Mouse (Mus musculus) lung, embryonic 15.5 days (tissue): ENCODE measurements around the gene Rab44. TPM values are rescaled to one million over a fixed set of nuclear protein-coding genes. Genes with fewer than 3 reads are reported as not detected.

Source experiments
- ATAC-seq: fragments of 200-750 bp; cut with Nextera tagmentation; 2 replicates; pipeline ENCODE4 v1.8.0; 2017; ENCODE audit warnings: moderate number of reproducible peaks, borderline replicate concordance; ENCODE audit not compliant: low FRiP score, low TSS enrichment; ENCODE audit errors: extremely low read depth
- H3K27ac ChIP-seq: fragments of 300-500 bp; sonication (generic); 2 replicates; pipeline ENCODE4 v1.5.1; 2015; ENCODE audit warnings: moderate library complexity, mild to moderate bottlenecking, inconsistent platforms
- H3K27me3 ChIP-seq: fragments of 300-500 bp; sonication (generic); 2 replicates; pipeline ENCODE4 v1.6.1; 2015; ENCODE audit warnings: inconsistent platforms
- H3K36me3 ChIP-seq: fragments of 300-500 bp; sonication (generic); 2 replicates; pipeline ENCODE4 v1.6.1; 2015; ENCODE audit warnings: inconsistent platforms
- H3K4me1 ChIP-seq: fragments of 300-500 bp; sonication (generic); 2 replicates; pipeline ENCODE4 v1.6.1; 2015; ENCODE audit warnings: inconsistent platforms
- H3K4me2 ChIP-seq: fragments of 300-500 bp; sonication (generic); 2 replicates; pipeline ENCODE4 v1.6.1; 2015; ENCODE audit warnings: inconsistent platforms, mild to moderate bottlenecking, moderate library complexity
- H3K4me3 ChIP-seq: fragments of 300-500 bp; sonication (generic); 2 replicates; pipeline ENCODE4 v1.5.1; 2015; ENCODE audit warnings: mild to moderate bottlenecking, inconsistent platforms
- H3K9ac ChIP-seq: fragments of 300-500 bp; sonication (generic); 2 replicates; pipeline ENCODE4 v1.6.1; 2015; ENCODE audit warnings: inconsistent platforms
- H3K9me3 ChIP-seq: fragments of 300-500 bp; sonication (generic); 2 replicates; pipeline ENCODE4 v1.6.1; 2016; ENCODE audit warnings: inconsistent platforms
- WGBS: fragments of 180-500 bp; shearing (Covaris S2); methylation state at CpG from one replicate; pipeline ENCODE4 v1.1.7; 2015; 5-methylcytosine and 5-hydroxymethylcytosine counted together
- polyA plus RNA-seq: library from polyadenylated mRNA; unstranded; fragments of >200 nt; fragmentation: Nextera tagmentation; extraction: Ambion mirVana; gene quantifications from 2 replicates; pipeline ENCODE4 v1.2.1, GENCODE M21; 2015

The Rab44 gene
- polyA plus RNA-seq, 1 experiment from 2014 or later, result 1.4 TPM

DNA sequence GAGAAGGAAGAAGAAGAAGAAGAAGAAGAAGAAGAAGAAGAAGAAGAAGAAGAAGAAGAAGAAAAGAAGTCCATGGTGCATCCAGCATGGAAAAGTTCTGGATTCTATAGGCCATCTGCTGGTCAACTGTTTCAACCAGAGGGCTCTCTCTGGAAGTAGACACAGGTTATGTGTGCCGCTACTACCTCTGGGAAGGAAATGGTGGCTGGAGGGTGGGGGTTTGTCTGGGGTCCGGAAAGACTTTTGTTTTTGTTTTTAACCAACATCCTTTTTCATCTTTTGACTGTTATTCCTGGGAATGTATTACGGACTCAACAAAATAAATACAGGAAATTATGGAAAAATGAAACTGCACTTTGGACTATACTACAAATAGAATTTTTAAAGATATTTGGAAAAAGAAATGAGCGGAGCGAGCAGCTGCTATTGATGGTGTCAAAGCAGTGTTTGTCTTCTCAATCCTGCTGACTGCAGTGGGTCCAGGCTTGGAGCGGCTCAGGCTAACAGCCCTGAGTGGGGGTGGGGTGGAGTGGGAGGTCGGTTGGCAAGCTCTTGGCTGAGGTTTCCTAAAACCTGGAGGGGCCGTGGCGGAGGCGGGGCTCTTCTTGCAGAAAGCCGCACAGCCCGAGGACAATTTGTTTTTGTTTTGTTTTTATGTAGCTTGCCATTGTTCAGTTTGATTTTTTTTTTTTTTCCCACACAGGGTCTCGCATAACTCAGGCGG, 36.0 kb upstream of the Rab44 start:
- 9% methylated on average over 14 of the region's 14 CpGs for WGBS
- Histone ChIP-seq H3K9me3 (no peaks in the 10 kb centered on the region), H3K4me3 (peak overlapping the region; percentile 34), H3K27ac (no peak overlapping the region), H3K4me1 (peaks cover 30% of the 10 kb centered on the region), H3K27me3 (peaks cover 25% of the 10 kb centered on the region), H3K36me3 (no peaks in the 10 kb centered on the region), H3K4me2 (peak overlapping the region; percentile 57), H3K9ac (no peak overlapping the region; the same call in 1 of the 2 replicates)
- no peak; the same call in 1 of the 2 replicates for ATAC-seq

DNA sequence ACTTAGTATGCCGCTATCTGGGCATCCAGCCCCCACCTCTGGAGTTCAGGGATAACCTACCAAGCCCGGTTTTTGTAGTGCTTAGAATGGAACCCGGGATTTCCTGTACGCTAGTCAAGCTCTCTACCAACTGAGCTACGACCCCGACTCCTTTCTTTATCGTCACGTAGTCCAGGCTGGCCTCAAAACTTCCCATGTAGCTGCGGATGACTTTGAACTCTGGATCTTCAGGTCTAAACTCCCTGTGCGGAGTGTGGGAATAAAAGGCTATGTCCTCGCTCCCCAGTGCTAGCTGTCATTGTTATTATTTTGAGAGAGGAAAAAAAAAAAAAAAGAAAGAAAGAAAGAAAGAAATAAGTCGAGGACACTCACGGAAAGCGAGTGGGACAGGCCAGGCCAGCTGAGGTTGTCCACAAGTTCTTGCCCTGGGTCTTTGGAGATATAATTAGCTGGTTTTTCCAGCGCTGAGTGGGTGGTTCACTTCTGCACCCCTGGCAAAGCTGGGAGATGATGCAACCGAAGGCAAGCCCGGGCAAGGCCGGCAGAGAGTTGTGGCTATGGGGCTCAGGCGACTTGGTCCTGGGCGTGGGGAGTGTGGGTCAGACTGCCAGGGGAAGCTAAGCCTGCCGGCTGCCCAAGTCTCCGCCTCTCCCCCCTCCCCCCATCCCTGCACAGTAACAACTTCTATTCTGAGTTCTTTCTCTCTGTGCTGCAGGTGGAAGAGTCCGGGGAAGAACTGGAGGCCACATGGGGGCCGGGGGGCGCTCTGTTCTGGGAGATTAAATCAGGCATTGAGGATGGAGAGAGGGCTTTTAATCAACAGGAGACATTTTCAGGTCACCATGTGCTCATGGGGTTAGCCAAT, 35.2 kb upstream of the Rab44 start:
- H3K9me3 ChIP-seq, result no peaks in the 10 kb centered on the region
- ATAC-seq, result peak; percentile 55; the same call in 1 of the 2 replicates
- H3K4me2 ChIP-seq, result peak overlapping the region; percentile 57
- 8% methylated on average over 25 of the region's 25 CpGs for WGBS
- H3K9ac ChIP-seq, result no peak overlapping the region; the same call in 1 of the 2 replicates
- H3K27me3 ChIP-seq, result peaks cover 25% of the 10 kb centered on the region
- peak overlapping the region; percentile 34 for H3K4me3 ChIP-seq
- no peak overlapping the region for H3K27ac ChIP-seq
- H3K36me3 ChIP-seq, result no peaks in the 10 kb centered on the region
- H3K4me1 ChIP-seq, result peaks cover 27% of the 10 kb centered on the region

DNA sequence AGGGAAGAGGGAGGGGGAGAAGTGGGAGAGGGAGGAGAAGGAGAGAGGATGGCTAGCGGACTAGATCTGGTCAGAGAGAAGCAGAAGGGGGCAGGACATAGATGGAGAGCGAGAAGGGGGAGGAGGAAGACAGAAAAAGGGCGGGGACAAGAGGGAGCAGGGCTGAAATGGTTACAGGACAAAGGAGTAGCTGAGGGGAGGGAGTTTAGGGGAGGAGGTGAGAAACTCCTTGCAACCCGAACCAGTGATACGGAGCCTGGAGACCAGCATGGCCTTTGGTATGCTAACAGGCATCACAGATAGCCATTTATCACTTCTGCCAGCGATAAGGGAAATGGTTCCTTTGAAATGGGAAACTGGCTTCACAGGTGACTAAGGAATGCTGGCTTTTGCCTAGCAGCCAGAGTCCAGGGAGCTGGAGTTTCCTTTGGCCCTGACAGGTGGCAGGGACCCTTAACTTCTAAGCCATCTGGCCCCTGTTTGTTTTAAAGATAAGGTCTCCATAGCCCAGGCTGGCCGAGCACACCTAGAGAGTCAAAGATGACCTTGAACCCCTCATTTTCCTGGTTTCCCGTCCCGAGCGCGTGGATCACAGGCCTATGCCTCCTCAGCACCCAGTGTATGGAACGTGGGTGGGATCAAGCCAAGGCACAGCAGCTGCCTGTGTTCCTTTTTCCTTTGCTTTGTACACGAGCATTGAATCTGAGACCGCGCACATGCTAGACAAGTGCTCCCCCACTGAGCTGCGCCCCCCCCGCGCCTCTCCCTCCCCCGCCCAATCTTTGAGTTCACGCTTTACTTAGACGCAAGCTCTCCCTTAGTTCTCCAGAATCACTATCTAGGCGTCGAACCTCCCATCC, 33.0 kb upstream of the Rab44 start:
- no peaks in the 10 kb centered on the region for H3K36me3 ChIP-seq
- no peak overlapping the region for H3K9ac ChIP-seq
- peak overlapping the region; percentile 32 for H3K4me2 ChIP-seq
- no peak overlapping the region for H3K27ac ChIP-seq
- peaks cover 27% of the 10 kb centered on the region for H3K4me1 ChIP-seq
- 0 out of 2 replicates have a peak, but pooled peaks have one; percentile 39 for ATAC-seq
- 0 out of 2 replicates have a peak overlapping the region, but pooled peaks have one; percentile 2 for H3K4me3 ChIP-seq
- H3K9me3 ChIP-seq, result no peaks in the 10 kb centered on the region
- 6% methylated on average over 23 of the region's 23 CpGs for WGBS
- H3K27me3 ChIP-seq, result peaks cover 25% of the 10 kb centered on the region

DNA sequence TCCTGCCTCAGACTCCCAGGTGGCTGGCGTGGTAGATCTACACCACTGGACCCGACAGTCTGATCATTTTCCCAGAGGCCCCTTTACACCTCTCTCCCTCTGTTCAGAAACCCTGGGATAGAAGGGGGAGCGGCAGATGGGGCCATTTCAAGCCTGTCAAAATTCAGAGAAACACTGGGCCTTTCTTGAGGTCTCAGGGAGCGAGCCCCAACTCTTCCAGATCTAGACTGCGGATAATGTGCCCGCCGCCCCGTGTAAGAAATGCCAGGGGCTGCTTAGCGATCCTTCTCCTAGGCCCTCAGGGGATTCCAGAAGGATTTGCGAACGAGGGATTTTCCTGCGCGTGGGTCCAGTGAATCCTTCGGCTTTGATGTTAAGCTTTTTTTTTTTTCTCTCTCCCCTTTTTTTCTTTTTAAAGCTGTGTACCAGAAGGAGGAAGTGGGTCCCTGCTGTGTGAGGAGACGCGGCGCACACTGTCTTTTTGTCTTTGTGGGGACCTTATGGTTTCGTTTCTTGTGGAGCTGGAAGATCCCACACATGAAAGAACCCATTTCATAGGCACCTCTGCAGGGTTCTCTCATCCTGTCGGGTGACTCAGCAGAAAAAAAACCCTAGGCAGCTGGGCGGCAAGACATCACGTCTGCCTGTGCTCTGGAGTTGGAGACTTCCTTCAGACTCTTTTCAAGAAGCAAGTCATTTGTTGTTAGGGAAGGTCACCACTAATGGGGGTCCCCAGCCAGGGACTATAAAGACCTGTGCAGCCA, 32.1 kb upstream of the Rab44 start:
- no peak; the same call in 1 of the 2 replicates for ATAC-seq
- 11% methylated on average over 21 of the region's 21 CpGs for WGBS
- H3K4me3 ChIP-seq, result 0 out of 2 replicates have a peak overlapping the region, but pooled peaks have one; percentile 2
- H3K4me1 ChIP-seq, result peaks cover 27% of the 10 kb centered on the region
- H3K9ac ChIP-seq, result no peak overlapping the region
- peak overlapping the region; percentile 32 for H3K4me2 ChIP-seq
- H3K27me3 ChIP-seq, result peaks cover 25% of the 10 kb centered on the region
- H3K9me3 ChIP-seq, result no peaks in the 10 kb centered on the region
- H3K36me3 ChIP-seq, result no peaks in the 10 kb centered on the region
- no peak overlapping the region for H3K27ac ChIP-seq

DNA sequence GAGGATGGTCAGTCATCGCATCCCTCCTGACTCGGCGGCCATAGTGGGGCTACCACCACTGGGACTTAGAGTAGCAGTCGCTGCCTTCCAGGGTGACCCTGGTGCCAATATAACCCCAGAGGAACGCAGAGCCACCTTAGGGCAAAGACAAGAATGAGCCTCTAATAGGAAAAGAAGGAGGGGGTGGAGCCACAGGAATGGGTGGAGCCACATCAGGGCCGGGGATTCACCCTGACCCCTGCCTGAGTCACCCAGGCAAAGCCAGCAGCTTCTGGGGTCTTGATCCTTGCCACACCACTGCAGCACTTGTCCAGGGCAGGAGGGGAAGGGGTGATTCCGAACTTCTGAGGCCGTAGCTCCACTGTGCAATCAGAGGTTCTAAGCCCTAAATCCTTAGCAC, 30.4 kb upstream of the Rab44 start:
- no peak for ATAC-seq
- WGBS, result 89% methylated on average over 8 of the region's 8 CpGs
- no peak overlapping the region for H3K4me3 ChIP-seq

DNA sequence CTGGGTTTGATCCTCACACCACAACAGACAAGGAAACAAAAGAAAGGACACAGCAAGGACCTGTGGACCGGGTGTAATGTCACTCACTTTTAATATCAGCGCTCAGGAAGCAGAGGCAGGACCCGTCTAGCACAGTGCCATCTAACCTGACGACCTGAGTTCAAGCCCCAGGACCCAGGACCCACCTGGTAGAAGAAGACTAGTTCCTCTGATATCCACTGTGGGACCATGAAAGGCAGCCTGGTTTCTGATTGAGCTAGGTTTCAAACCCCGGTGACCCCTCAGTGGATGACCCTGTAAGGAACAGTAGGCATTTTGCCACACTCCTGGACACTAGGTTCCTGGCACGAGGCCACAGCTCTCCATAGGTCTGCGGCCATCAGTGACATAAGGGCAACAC, 29.3 kb upstream of the Rab44 start:
- Histone ChIP-seq H3K4me1 (peaks cover 13% of the 10 kb centered on the region), H3K4me3 (no peak overlapping the region), H3K9ac (no peak overlapping the region), H3K9me3 (no peaks in the 10 kb centered on the region), H3K36me3 (no peaks in the 10 kb centered on the region), H3K27ac (no peak overlapping the region), H3K27me3 (peaks cover 22% of the 10 kb centered on the region), H3K4me2 (no peak overlapping the region)
- 80% methylated on average over 7 of the region's 7 CpGs for WGBS
- no peak for ATAC-seq

More for the DNA sequence above, 30.4 kb upstream of the Rab44 start:
- Histone ChIP-seq H3K36me3 (no peaks in the 10 kb centered on the region), H3K4me2 (no peak overlapping the region), H3K27me3 (peaks cover 25% of the 10 kb centered on the region), H3K9me3 (no peaks in the 10 kb centered on the region), H3K27ac (no peak overlapping the region), H3K9ac (no peak overlapping the region), H3K4me1 (peaks cover 19% of the 10 kb centered on the region)

DNA sequence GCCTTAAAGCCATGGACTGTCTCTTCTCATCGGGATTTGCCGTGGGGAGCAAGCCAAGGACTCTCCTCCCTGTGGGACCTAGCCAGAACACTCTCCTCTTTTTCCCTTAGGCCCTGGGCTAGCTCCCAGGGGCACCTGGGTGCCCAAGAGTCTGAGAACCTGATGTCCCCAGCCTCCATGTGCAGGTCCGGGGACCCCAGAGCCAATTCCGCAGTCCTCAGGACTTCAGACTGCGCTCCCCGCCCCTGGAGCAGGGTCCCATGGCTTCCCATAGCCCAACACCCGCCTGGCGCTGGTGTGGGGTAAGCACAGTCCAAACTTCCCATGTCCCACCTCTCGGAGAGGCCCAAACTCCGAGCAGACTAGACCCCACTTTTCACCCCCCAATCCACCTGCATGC, 28.7 kb upstream of the Rab44 start:
- WGBS, result 79% methylated on average over 10 of the region's 10 CpGs
- H3K9me3 ChIP-seq, result no peaks in the 10 kb centered on the region
- H3K4me2 ChIP-seq, result no peak overlapping the region
- no peak for ATAC-seq
- no peak overlapping the region for H3K4me3 ChIP-seq
- no peak overlapping the region for H3K27ac ChIP-seq
- H3K27me3 ChIP-seq, result peaks cover 21% of the 10 kb centered on the region
- H3K4me1 ChIP-seq, result peaks cover 13% of the 10 kb centered on the region
- no peaks in the 10 kb centered on the region for H3K36me3 ChIP-seq
- H3K9ac ChIP-seq, result no peak overlapping the region

DNA sequence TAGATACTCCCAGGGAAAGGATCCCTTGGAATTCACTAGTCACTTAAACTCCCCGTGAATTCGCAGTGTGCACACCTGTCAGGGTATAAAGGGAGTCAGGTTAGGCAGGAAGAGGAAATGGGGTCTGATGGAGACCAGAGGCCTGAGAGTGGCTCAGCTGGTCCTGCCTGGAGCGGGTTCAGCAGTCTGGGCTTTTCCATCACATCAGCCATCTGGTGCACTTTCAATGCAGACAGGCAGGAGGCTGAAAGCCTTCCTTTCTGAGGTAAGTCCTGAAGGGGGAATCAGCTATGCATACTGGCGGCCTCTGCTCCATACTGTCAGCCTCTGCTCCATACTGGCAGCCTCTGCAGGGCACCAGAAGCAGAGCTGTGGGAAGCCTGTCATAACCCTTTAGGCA, 27.0 kb upstream of the Rab44 start:
- Histone ChIP-seq H3K4me3 (no peak overlapping the region), H3K36me3 (no peaks in the 10 kb centered on the region), H3K27me3 (peaks cover 6% of the 10 kb centered on the region), H3K9ac (no peak overlapping the region), H3K9me3 (no peaks in the 10 kb centered on the region), H3K27ac (no peak overlapping the region), H3K4me1 (peaks cover 14% of the 10 kb centered on the region), H3K4me2 (no peak overlapping the region)
- ATAC-seq, result no peak
- WGBS, result 62% methylated on average over 4 of the region's 4 CpGs

DNA sequence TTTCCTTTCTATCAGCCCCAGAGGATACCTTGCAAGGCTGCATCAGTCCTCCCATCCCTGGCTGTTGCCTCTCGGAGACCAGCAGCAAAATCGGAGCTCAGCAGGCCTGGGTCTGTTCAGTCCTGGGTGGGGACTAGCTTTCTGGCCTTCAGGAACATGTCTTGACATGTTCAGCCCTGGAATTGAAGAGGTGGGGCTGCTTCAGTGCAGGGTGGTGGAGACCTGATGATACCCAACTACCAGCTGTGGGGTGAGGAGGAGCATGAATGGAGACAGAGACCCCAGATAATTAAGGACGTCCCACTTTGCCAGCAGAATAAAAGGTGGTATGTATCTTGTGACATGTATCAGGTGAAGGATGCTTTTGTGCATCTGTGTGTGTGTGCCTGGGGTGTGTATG, 23.2 kb upstream of the Rab44 start, which contains the start of gene Cdkn1a:
Gene Cdkn1a (plus strand): TSS at position 201 of the 400 bp plus-strand sequence.
- Histone ChIP-seq H3K27me3 (peaks cover 25% of the 10 kb centered on the region), H3K27ac (no peak within 1 kb of the TSS), H3K4me2 (no peak within 1 kb of the TSS), H3K36me3 (no peaks in the 10 kb centered on the region), H3K9me3 (no peaks in the 10 kb centered on the region), H3K4me3 (no peak within 1 kb of the TSS), H3K4me1 (peaks cover 35% of the 10 kb centered on the region), H3K9ac (no peak within 1 kb of the TSS)
- WGBS, result 65% methylated on average over 3 of the region's 3 CpGs
- no peak for ATAC-seq

DNA sequence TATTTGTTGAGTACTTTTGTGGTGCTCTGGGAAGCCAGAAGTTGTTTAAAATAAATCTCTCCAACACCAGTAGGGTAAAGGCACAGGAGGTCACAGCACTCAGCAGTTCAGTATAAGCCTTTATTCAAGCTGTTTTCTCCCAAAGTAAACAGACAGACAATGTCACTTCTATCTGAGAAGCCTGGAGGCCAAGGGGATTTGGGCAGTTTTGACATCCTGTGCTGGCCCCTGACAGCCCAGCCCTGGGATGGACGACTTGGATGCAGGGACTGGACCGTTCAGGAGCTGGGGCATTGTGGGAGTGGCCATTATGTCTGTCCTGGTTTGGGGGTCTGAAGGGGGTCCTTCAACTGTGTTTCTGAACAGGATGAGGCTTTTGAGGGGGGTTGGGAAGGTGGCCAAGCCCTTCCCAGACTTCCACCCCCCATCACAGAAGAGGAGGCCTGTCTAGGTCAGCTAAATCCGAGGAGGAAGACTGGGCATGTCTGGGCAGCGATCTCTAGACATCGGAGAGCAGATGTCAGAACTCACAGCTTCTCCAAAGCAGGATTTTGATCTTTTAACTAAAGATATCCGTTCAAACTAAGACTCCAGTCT, 22.5 kb upstream of the Rab44 start:
- H3K4me3 ChIP-seq, result no peak overlapping the region
- H3K9ac ChIP-seq, result no peak overlapping the region
- no peak overlapping the region for H3K27ac ChIP-seq
- peaks cover 25% of the 10 kb centered on the region for H3K27me3 ChIP-seq
- no peaks in the 10 kb centered on the region for H3K36me3 ChIP-seq
- ATAC-seq, result no peak
- peaks cover 36% of the 10 kb centered on the region for H3K4me1 ChIP-seq
- no peaks in the 10 kb centered on the region for H3K9me3 ChIP-seq
- WGBS, result 15% methylated on average over 6 of the region's 6 CpGs
- H3K4me2 ChIP-seq, result no peak overlapping the region
